Mouse (Mus musculus) cerebellum, postnatal 10 days (tissue): ENCODE measurements around the gene March10.

Experiments used
- DNase-seq, 2 experiments: peaks; one replicate each; pipeline ENCODE4 v3.0.0; 2021; ENCODE audit warnings: mixed read lengths in 2 of 2

Gene March10

DNA sequence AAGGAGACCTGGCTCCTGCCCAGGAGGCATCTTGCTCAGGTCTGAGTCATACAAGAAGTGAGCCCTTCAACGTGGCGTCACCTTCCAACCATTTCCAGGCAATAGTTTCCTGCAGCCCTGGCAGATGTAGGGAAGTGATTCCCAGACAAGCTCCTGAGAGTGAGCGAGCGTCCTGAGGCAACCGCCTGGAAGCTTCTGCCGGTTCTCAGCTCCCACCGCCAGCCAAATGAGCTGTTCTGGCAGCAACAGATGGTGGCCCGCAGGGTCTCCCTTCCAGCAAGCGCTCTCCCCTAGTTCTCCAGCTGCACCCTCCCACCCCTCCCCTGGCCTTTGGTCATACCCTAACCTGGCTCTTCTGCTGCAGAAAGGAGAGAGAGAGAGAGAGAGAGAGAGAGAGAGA, 54.2 kb downstream of the March10 start:
- peak; percentile 61 to 80 for DNase-seq

- DNase-seq: no peak
Measured at GRCm38 (mm10) chr11:105390290-105390689, 66.2 kb downstream of the March10 start.

- DNase-seq: no peak
Measured at GRCm38 (mm10) chr11:105388636-105389035, 67.9 kb downstream of the March10 start.

DNA sequence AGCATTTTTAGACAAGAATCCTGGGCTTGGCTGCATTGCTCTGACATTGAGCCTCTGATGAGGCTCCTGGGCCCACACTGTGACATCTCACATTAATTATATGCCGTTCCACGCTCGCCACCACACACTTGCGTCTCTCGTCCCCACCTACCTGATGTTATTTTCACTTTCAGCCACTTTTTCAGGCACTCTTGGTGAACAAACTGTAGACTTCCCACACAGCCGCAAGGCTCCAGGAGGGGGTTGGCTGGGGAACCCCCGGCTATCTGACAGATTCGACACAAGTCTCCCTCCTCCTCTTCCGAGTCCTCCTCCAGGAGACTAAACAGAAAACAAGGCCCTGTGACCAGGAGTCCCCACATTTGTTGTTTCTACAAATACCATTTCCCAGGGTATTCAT, 71.3 kb downstream of the March10 start:
- DNase-seq: no peak

- peak; percentile 58 to 76 for DNase-seq
Measured at GRCm38 (mm10) chr11:105375821-105376235, 80.7 kb downstream of the March10 start.

- no peak for DNase-seq
Measured at GRCm38 (mm10) chr11:105374526-105375175, 81.9 kb downstream of the March10 start.

DNA sequence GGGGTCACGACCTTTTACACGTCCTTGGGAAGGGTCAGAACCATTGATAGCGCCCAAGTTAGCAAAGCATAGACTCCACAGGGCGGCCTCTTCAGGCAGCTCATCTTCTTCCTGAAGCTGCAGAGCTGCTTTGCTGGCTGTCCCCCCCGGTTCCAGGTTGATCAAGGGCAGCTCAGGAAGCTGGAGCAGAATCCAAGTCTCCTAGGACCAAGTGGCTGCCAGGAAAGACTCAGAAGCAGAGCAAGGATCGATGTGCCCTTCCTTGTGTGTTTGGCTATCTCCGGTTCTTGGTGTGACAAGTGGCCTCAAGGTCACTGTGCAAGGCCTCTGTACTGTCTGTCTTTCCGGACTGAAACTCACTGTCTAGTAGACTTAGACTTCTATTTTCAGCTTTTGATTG, 82.7 kb downstream of the March10 start:
- no peak for DNase-seq

- no peak for DNase-seq
Measured at GRCm38 (mm10) chr11:105371818-105372217, 84.7 kb downstream of the March10 start.

DNA sequence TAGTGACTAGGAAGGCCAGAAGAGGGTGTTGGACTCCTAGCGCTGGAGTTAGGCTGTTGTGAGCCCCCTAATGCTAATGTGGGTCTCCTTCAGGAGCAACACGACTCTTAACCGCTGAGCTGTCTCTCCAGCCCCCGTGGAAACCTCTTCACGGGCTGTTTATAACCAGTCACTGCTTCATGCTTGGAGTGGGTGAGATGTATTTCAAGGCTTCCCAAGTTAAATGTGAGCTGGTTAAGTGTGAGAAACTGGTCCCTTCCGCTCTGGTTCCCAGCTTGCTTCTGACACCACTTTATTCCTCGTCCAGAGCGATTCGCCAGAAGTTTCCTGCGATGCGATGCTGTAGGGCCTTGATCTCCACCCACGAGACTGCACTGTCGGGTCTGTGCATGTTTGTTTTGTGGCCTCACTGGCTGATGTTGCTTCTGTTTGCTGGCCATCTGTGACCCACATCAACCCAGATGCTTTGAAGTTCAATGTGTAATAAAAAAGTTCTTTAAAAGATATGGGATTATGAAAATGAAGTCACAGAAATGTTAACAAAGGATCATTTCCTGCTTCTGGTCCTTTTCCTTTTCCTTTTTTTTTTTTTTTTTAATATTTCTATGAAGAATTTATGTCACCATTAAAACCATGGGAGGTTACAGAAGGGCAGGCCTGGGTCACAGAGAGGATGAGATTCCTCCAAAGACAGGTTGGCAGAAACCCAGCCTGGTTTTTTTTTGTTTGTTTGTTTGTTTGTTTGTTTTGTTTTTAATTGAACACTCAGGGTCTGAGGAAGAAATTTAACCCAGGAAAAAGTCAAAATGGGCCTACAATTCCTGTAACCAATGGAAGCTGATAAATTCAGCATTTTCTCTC, 86.8 kb downstream of the March10 start:
- DNase-seq: no peak

DNA sequence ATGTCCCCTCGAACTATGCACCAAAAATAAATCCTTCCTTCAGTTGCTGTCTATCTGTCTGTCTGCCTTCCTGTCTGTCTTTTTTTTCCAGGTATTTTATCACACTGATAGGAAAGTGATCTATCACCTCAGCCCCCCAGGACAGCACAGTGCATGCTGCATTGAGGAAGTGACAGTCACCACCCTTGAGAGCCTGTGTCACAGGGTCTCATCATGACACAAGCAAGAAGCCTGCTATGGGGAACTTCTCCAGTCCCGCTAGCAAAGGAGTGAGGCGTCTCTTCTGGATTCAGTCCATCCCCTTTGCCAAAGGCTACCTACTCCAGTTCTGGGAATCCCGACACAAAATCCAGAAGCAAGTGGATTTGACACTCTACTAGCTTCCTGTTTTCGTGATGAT, 87.7 kb downstream of the March10 start:
- DNase-seq: no peak

DNA sequence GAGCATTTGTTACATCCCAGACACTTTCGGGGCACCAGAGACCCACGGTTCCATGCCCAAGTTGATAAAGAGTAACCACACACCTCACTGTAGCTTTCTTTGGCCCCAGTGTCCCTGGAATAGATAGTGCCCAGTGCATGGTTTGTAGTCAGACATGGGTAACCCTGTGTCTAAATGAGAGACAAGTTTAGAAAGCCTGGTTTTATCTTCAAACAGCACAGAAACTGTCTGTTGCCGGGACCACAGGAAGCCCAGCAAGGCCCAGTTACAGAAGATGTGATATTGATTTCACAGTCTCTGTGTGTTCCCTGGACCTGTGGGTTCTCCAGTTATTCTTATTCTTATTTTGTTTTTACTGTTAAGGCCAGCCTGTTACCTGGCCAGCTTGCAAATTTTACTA, 89.4 kb downstream of the March10 start:
- no peak for DNase-seq

GRCm38 (mm10) chr11:105366051-105366450, 90.5 kb downstream of the March10 start:
- no peak for DNase-seq

- no peak for DNase-seq
Measured at GRCm38 (mm10) chr11:105365611-105366010, 90.9 kb downstream of the March10 start.

- peak; percentile 40 to 47 for DNase-seq
Measured at GRCm38 (mm10) chr11:105364386-105365065, 92.0 kb downstream of the March10 start.

DNA sequence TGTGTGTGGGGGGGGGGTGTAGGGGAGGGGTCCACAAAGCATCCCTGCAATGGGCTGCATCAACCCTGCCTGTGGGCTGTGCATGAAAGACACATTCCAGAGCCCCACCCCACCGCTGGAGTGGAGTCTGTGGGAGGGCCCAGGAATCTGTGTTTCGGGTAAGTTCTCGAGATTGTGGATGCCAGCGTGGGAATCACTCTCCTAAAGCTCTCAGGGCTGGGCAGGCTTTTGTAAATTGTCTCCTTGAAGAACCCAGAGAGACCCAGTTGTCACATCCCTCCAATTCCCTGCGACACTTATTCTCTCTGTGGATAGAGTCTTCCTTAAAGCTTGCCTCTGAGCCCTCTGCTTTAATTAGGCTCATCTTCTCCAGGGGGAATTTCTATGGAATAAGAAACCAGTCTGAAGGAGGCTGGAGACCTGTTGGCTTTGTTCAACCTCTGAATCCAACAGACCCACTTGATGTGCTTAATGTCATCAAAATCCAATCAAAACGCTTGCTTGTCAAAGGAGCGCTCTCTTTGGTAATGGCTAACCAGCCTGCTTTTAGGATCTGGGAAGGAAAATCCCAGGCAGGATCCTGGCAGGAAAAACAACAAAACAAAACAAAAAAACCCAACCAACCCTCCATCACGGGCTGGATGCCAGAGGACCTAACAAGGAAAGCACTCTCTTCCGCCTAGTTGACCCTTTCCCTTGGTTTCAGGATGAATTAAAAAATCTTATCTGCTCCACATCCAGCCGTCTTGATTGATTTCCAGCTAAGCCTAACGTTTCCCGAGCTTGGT, 92.7 kb downstream of the March10 start:
- peak in 1 of 2 experiments; percentile 40 for DNase-seq

- peak; percentile 92 to 93 for DNase-seq
Measured at GRCm38 (mm10) chr11:105362946-105363597, 93.5 kb downstream of the March10 start.

DNA sequence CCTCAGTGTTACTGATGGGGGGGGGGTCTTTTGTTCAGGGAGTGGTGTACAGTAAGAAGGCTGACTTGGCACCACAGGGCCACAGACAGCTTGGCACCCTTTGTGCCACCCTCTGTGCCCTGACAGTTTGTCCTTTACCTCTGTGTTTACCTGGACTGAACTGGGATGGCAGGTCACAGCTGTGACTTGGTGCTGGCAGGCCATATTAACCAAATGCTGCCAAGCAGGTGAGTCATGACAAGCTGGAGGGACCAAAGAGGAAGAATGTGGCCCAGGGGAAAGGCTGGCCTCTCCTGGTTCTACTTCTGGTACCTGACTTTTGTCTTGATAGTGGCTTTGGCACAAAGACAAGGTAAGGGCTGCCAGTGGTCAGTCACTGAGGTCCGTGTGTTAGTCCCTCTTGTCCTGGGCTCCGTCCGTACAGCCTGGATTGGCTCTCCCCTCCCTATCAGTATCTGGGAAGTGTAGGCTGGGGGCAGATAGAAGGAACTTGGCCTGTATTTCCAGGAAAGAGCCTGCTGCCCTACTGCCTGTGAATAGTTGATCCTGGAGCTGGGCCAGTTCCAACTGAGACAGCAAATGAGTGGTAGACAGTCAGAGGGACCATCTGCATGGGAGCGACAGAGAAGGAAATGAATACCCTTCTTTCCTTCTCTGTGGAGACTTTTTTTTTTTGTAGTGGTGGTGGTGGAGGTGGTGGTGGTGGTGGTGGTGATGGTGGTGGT, 94.3 kb downstream of the March10 start:
- DNase-seq: peak; percentile 83 to 90

DNA sequence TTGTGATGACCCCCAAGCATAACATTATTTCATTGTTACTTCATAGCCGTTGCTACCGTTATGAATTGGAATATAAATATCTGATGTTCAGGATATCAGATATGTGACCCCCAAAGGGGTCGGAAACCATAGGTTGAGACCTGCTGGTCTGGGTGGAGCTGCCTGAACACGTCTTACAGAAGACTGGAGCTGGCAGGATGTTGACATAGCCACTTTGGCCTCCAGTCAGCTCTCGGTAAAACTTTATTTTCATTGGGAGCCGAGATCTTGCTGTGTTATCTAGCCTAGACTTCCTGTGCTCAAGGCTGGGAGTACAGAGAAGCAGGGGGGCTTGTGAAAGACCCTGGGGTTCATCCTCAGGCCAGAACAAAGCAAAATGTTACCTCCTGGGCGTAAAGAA, 100.2 kb downstream of the March10 start:
- DNase-seq: no peak

DNA sequence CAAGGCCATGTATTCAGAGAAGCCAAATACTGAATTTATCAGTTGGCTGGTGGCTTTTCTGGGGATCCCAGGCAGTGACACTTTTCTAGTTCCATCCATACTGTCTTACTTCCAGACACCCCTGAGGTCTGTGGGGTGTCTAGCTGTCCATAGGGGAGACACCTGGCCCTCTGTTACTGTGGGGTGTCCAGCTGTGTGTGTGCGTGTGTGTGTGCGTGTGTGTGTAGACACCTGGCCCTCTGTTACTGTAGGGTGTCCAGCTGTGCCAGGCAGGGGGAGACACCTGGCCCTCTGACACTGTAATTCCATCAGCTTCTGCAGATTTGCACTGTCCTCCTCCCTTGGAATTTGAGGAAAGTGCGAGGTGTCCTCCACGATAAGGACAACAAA, 102.6 kb downstream of the March10 start:
- peak in 1 of 2 experiments; percentile 37 for DNase-seq

DNA sequence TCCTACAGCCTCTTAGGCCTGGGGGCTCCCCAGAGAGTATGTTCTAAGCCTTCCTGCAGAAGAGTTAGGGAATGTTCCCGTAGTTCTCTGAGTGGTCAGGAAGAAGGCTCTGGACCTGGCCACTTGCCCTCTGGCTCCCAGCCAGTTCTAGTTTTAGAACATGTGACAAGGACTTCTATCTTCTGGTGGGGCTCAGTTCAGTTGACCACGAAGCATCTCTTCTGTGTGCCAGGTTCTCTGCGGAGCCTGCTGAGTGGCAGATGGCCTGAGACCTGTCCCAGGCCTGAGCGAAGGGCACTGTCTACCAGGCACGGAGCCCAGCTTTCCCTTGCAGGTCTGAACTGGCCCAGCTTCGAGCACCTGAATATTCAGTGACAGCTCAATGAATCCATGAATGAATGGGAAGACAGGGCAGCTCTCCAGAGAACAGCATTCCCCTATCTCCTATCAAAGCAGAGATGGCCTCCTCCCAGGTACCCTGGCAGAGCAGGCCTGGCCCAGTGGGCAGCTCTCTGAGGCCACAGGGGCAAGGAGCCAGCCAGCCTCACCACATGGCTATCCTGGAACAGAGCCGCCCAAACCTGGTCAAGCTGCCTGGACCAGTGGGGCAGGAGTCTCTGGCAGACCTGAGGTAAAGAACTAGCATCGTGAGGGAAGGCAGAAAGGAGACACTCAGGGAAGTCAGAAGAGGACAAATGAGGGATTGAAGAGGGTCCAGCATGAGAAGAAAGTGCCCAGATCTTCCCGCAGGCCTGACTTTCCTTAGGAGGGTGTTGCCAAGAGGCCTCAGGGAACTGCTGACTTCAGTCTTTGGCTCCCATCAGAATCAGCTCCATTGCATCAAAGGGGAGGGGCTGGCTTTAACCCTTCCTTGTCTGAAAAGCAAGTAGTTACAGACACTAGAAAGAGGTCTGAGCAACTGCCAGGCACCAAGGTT, 103.3 kb downstream of the March10 start:
- peak; percentile 100 for DNase-seq
